Mouse (Mus musculus) embryonic facial prominence, embryonic 15.5 days (tissue): Measurements from ENCODE around the gene Hoxa7. TPM values are rescaled to one million over a fixed set of nuclear protein-coding genes. Genes with fewer than 3 reads are reported as not detected.

Experiments
- ATAC-seq: fragments of 200-750 bp; cut with Nextera tagmentation; 2 replicates; pipeline ENCODE4 v1.8.0; 2017; ENCODE audit warnings: low read depth, moderate TSS enrichment; ENCODE audit not compliant: insufficient number of reproducible peaks, low FRiP score, low TSS enrichment
- H3K27ac ChIP-seq: fragments of 300-500 bp; sonication (generic); replicated peaks from 2 replicates; pipeline ENCODE4 v1.5.1; 2015; ENCODE audit warnings: mild to moderate bottlenecking, inconsistent platforms
- H3K27me3 ChIP-seq: fragments of 300-500 bp; sonication (generic); 2 replicates; pipeline ENCODE4 v1.6.1; 2015; ENCODE audit warnings: inconsistent platforms
- H3K36me3 ChIP-seq: fragments of 300-500 bp; sonication (generic); 2 replicates; pipeline ENCODE4 v1.6.1; 2015; ENCODE audit warnings: mild to moderate bottlenecking, inconsistent platforms
- H3K4me1 ChIP-seq: fragments of 300-500 bp; sonication (generic); 2 replicates; pipeline ENCODE4 v1.6.1; 2015; ENCODE audit warnings: inconsistent platforms
- H3K4me2 ChIP-seq: fragments of 300-500 bp; sonication (generic); replicated peaks from 2 replicates; pipeline ENCODE4 v1.6.1; 2015; ENCODE audit warnings: mild to moderate bottlenecking, inconsistent platforms
- H3K4me3 ChIP-seq: fragments of 300-500 bp; sonication (generic); replicated peaks from 2 replicates; pipeline ENCODE4 v1.5.1; 2015; ENCODE audit warnings: mild to moderate bottlenecking, inconsistent platforms
- H3K9ac ChIP-seq: fragments of 300-500 bp; sonication (generic); 2 replicates; pipeline ENCODE4 v1.6.1; 2015; ENCODE audit warnings: inconsistent platforms
- H3K9me3 ChIP-seq: fragments of 300-500 bp; sonication (generic); replicated peaks from 2 replicates; pipeline ENCODE4 v1.6.1; 2016; ENCODE audit warnings: inconsistent platforms
- WGBS: fragments of 180-500 bp; shearing (Covaris S2); methylation state at CpG from one replicate; pipeline ENCODE4 v1.1.7; 2015; 5-methylcytosine and 5-hydroxymethylcytosine counted together
- microRNA counts: library from miRNA; unstranded; fragments of <30 nt; microRNA quantifications from one replicate; lab custom pipeline; 2016
- microRNA-seq: library from miRNA; unstranded; fragments of <30 nt; microRNA quantifications from one replicate; pipeline ENCODE4, GENCODE M21; 2016; ENCODE audit warnings: borderline number of aligned reads
- polyA plus RNA-seq: library from polyadenylated mRNA; unstranded; fragments of >200 nt; fragmentation: Nextera tagmentation; extraction: Ambion mirVana; gene quantifications from 2 replicates; pipeline ENCODE4 v1.2.1, GENCODE M21; 2015

Hoxa7 gene
- polyA plus RNA-seq, 1 experiment from 2014 or later, result not detected

- Histone ChIP-seq H3K9me3 (no peaks in the 10 kb centered on the region), H3K4me3 (no peak overlapping the region), H3K4me2 (no peak overlapping the region), H3K36me3 (no peaks in the 10 kb centered on the region), H3K4me1 (peaks cover 3% of the 10 kb centered on the region; the same call in 1 of the 2 replicates), H3K27me3 (peaks cover 95% of the 10 kb centered on the region), H3K9ac (no peak overlapping the region), H3K27ac (no peak overlapping the region)
- no peak for ATAC-seq
- 7% methylated on average over 4 of the region's 4 CpGs for WGBS
Observed at GRCm38 (mm10) chr6:52166431-52167077, 55.1 kb downstream of the Hoxa7 start.

DNA sequence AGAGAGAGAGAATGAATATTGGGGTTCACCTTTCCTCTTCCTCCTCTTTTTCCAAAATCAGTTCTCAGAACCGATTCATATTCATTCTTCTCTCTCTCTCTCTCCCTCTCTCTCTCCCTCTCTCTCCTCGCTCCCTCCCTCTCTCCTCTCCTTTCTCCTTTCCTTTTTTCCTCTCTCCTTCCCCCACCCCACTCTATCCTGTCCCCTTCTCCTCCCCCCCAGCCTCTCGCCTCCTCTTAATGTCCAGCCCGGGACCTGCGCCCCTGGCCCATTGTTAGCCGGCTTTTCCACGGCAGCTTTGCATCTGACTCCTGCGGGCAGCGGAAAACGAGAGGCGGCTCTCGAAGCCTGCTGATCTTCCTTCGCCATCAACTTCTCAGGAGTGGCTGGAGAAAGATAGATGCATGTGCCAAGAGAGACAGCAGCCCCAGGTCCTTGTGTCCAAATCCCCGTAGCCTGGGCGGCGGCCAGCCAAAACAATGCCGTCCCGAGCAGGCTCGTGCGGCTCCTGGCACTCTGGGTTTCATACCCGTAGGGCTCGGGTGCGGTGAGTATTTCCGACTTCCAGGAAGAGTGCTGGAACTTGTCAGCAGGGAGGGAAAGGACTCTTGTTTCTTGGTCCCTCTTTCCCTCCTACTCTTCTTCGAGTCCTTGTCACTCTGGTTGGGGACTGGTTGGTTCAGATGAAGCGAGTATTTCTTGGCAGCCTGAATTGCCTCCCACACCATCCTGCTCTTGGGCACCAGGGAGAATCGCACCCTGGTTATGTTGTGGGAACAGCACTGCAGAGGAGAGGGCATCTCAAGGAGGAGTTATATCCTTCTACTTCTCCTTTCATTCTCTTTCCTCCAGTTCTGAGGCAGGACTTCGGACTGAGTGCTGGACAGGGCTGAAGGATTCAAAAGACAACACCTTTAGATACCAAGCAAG, 55.9 kb downstream of the Hoxa7 start:
- H3K9ac ChIP-seq, result no peak overlapping the region
- no peak for ATAC-seq
- peaks cover 94% of the 10 kb centered on the region for H3K27me3 ChIP-seq
- H3K4me3 ChIP-seq, result no peak overlapping the region
- 3% methylated on average over 28 of the region's 28 CpGs for WGBS
- H3K4me2 ChIP-seq, result no peak overlapping the region
- no peak overlapping the region for H3K27ac ChIP-seq
- no peaks in the 10 kb centered on the region for H3K36me3 ChIP-seq
- no peaks in the 10 kb centered on the region for H3K9me3 ChIP-seq
- peaks cover 3% of the 10 kb centered on the region; the same call in 1 of the 2 replicates for H3K4me1 ChIP-seq

- Histone ChIP-seq H3K27ac (no peak within 1 kb of the TSS), H3K36me3 (no peaks in the 10 kb centered on the region), H3K9me3 (no peaks in the 10 kb centered on the region), H3K4me2 (peak within 1 kb of the TSS; percentile 4; the same call in 1 of the 2 replicates), H3K9ac (no peak within 1 kb of the TSS), H3K4me3 (peak within 1 kb of the TSS; percentile 5; the same call in 1 of the 2 replicates), H3K27me3 (peaks cover 94% of the 10 kb centered on the region), H3K4me1 (no peaks in the 10 kb centered on the region; the same call in 1 of the 2 replicates)
- WGBS, result 2% methylated on average over 25 of the region's 25 CpGs
- ATAC-seq, result no peak
Observed at GRCm38 (mm10) chr6:52164626-52165440, 56.8 kb downstream of the Hoxa7 start, which contains the start of gene Hoxa2. Gene Hoxa2 (minus strand): TSS chr6:52164831.

MicroRNAs within 50 kb of the gene (microRNA counts, 519-probe panel; counts per million panel counts)
- 1,644 counts per million, percentile 18 among the panel's probes with 10 or more counts for microRNA mmu-miR-196b (lab: Ali Mortazavi, UCI)

Small RNAs within 50 kb of the gene (microRNA-seq; reads per million reads assigned to microRNA genes)
- gene Mir196b, result 66.7 reads per million, percentile 49 among the genes with 10 or more reads in this experiment

Other genes starting within 250 kb of the Hoxa7 start
- 11.7 and 14.3 TPM in 2 replicates for gene Skap2, start 209.3 kb downstream of the Hoxa7 start, polyA plus RNA-seq
- 0.39 and 0.52 TPM in 2 replicates for gene Hoxa1, start 63.5 kb downstream of the Hoxa7 start, polyA plus RNA-seq
- gene Hoxa2, start 57.0 kb downstream of the Hoxa7 start, polyA plus RNA-seq, result 0.32 and 0.45 TPM in 2 replicates
- not detected in 2 replicates for gene 5730596B20Rik, start 44.4 kb downstream of the Hoxa7 start, polyA plus RNA-seq
- 0.17 and 0.29 TPM in 2 replicates for gene Hoxa4, start 30.1 kb downstream of the Hoxa7 start, polyA plus RNA-seq
- 0.17 and 0.39 TPM in 2 replicates for gene Hoxa5, start 17.3 kb downstream of the Hoxa7 start, polyA plus RNA-seq
- gene Hoxa6, start 13.1 kb downstream of the Hoxa7 start, polyA plus RNA-seq, result not detected in 2 replicates
- 0.11 and 0.13 TPM in 2 replicates for gene Hoxa3, start 8.5 kb downstream of the Hoxa7 start, polyA plus RNA-seq
- gene Gm28308, start 8.5 kb downstream of the Hoxa7 start, polyA plus RNA-seq, result not detected in 2 replicates
- gene Hoxa9, start 9.2 kb upstream of the Hoxa7 start, polyA plus RNA-seq, result 0.13 TPM in 1 of 2 replicates, not detected in the other
- gene Hoxa10, start 19.0 kb upstream of the Hoxa7 start, polyA plus RNA-seq, result not detected in 2 replicates
- gene Hoxa11, start 24.0 kb upstream of the Hoxa7 start, polyA plus RNA-seq, result not detected in 2 replicates
- 0.08 TPM in 1 of 2 replicates, not detected in the other for gene Hoxa13, start 39.0 kb upstream of the Hoxa7 start, polyA plus RNA-seq
- gene Evx1, start 91.6 kb upstream of the Hoxa7 start, polyA plus RNA-seq, result not detected in 2 replicates